Comparison of ENCODE assay signal across 33 mouse cellular contexts in genomic region chr19:27556697-27557096, GRCm38 (mm10).
"Had no signal": no experiment of that assay in that cellular context is flagged by ENCODE, and none has a peak within 500 bp of the region (broad histone marks: within the 10 kb centered on the region; RNA-seq: fewer than 3 reads in every experiment).

No protein-coding gene starts in this region.

- H3K4me1 ChIP-seq: limb, embryonic 10.5 days; limb, embryonic 12.5 days; limb, embryonic 13.5 days; limb, embryonic 15.5 days; liver, embryonic 12.5 days; liver, embryonic 13.5 days; liver, embryonic 15.5 days; lung, embryonic 15.5 days; megakaryocyte, embryonic 14.5 days; midbrain, embryonic 10.5 days; midbrain, embryonic 12.5 days; midbrain, embryonic 13.5 days; midbrain, embryonic 15.5 days; neural tube, embryonic 12.5 days; neural tube, embryonic 13.5 days had no signal

- ATAC-seq: liver, embryonic 12.5 days; liver, postnatal 0 days; lung, postnatal 0 days; midbrain, embryonic 13.5 days; midbrain, embryonic 15.5 days; midbrain, embryonic 16.5 days had no signal

- H3K9ac ChIP-seq: limb, embryonic 12.5 days; limb, embryonic 13.5 days; limb, embryonic 15.5 days; liver, embryonic 12.5 days; liver, embryonic 13.5 days; liver, embryonic 14.5 days; liver, embryonic 15.5 days; liver, postnatal 0 days; lung, embryonic 14.5 days; lung, embryonic 15.5 days; midbrain, embryonic 12.5 days; midbrain, embryonic 13.5 days; midbrain, embryonic 15.5 days; neural tube, embryonic 12.5 days; neural tube, embryonic 13.5 days had no signal

- H3K4me3 ChIP-seq: limb, embryonic 10.5 days; limb, embryonic 12.5 days; limb, embryonic 13.5 days; limb, embryonic 15.5 days; liver, embryonic 12.5 days; liver, embryonic 13.5 days; liver, embryonic 15.5 days; lung, embryonic 15.5 days; megakaryocyte, embryonic 14.5 days; midbrain, embryonic 10.5 days; midbrain, embryonic 12.5 days; midbrain, embryonic 13.5 days; midbrain, embryonic 15.5 days; myocyte; neural tube, embryonic 12.5 days; neural tube, embryonic 13.5 days had no signal

- DNase-seq: left cerebral cortex, postnatal 4 days; liver; liver, embryonic 13.5 days; liver, postnatal 0 days; lung, adult 18-20 months; lung, adult 2 months; lung, embryonic 14.5 days; lung, postnatal 10 days; lung, postnatal 14 days; lung, postnatal 36 days; lung, postnatal 4 days; midbrain, embryonic 14.5 days had no signal

- H3K27me3 ChIP-seq: limb, embryonic 12.5 days; limb, embryonic 13.5 days; limb, embryonic 15.5 days; liver, embryonic 12.5 days; liver, embryonic 13.5 days; liver, embryonic 15.5 days; lung, embryonic 15.5 days; megakaryocyte, embryonic 14.5 days; midbrain, embryonic 13.5 days; midbrain, embryonic 15.5 days; neural tube, embryonic 12.5 days; neural tube, embryonic 13.5 days had no signal

- H3K27ac ChIP-seq: limb, embryonic 10.5 days; limb, embryonic 12.5 days; limb, embryonic 13.5 days; limb, embryonic 15.5 days; liver, embryonic 12.5 days; liver, embryonic 13.5 days; liver, embryonic 14.5 days; liver, embryonic 15.5 days; lung, embryonic 15.5 days; macrophage; midbrain, embryonic 10.5 days; midbrain, embryonic 12.5 days; midbrain, embryonic 13.5 days; midbrain, embryonic 15.5 days; neural tube, embryonic 12.5 days; neural tube, embryonic 13.5 days had no signal

- H3K36me3 ChIP-seq: limb, embryonic 10.5 days; limb, embryonic 12.5 days; limb, embryonic 13.5 days; limb, embryonic 15.5 days; liver, embryonic 12.5 days; liver, embryonic 13.5 days; liver, embryonic 15.5 days; lung, embryonic 15.5 days; midbrain, embryonic 10.5 days; midbrain, embryonic 12.5 days; midbrain, embryonic 13.5 days; midbrain, embryonic 15.5 days; neural tube, embryonic 12.5 days; neural tube, embryonic 13.5 days had no signal

- H3K4me2 ChIP-seq: limb, embryonic 12.5 days; limb, embryonic 13.5 days; limb, embryonic 15.5 days; liver, embryonic 11.5 days; liver, embryonic 12.5 days; liver, embryonic 13.5 days; liver, embryonic 15.5 days; lung, embryonic 14.5 days; lung, embryonic 15.5 days; midbrain, embryonic 11.5 days; midbrain, embryonic 12.5 days; midbrain, embryonic 13.5 days; midbrain, embryonic 15.5 days; neural tube, embryonic 12.5 days; neural tube, embryonic 13.5 days had no signal

- H3K9me3 ChIP-seq: limb, embryonic 10.5 days; limb, embryonic 12.5 days; limb, embryonic 13.5 days; limb, embryonic 15.5 days; liver, embryonic 12.5 days; liver, embryonic 13.5 days; liver, embryonic 15.5 days; lung, embryonic 15.5 days; midbrain, embryonic 10.5 days; midbrain, embryonic 12.5 days; midbrain, embryonic 13.5 days; midbrain, embryonic 15.5 days; neural tube, embryonic 12.5 days; neural tube, embryonic 13.5 days had no signal
